Mouse (Mus musculus) bone marrow macrophage, adult 2 months (primary cell): ENCODE results near the gene G3bp2.

Experiments
- CTCF ChIP-seq: IDR thresholded peaks from 2 replicates; pipeline ENCODE4 v1.5.1; 2012; ENCODE audit warnings: low read depth, mild to moderate bottlenecking, low read length, moderate library complexity
- POLR2A ChIP-seq: IDR thresholded peaks from 2 replicates; pipeline ENCODE4 v1.6.1; 2012; ENCODE audit warnings: mild to moderate bottlenecking, low read depth, low read length, borderline replicate concordance

DNA sequence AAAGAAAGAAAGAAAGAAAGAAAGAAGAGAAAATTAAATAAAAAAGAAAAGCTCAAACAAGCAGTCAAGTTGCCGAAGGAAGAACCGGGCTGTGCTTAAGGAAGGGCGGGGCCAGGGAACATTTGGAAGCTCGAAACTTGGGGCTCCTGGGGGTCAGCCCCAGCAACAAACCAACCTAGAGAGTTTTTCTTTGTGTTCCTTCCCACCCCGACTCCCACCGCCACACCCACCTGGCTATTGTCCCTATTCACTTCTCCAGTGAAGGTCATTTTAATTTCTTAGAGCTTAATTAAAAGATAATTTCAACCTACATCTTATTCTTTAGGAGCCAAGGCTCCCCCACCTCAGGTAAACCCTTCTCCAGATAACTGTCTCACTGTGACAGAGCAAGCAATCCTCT lies 28.7 kb upstream of the G3bp2 start:
- TF ChIP-seq CTCF (no peak), POLR2A (no peak)
